Mouse (Mus musculus) megakaryocyte, embryonic 14.5 days (primary cell): ENCODE measurements around the gene Ppp2r5d.

Experiments
- FLI1 ChIP-seq: IDR thresholded peaks from 2 replicates; pipeline ENCODE4 v1.6.1; 2012; ENCODE audit warnings: low read length, inconsistent platforms, mixed read lengths
- GATA1 ChIP-seq: IDR thresholded peaks from 3 replicates; pipeline ENCODE4 v1.6.1; 2012; ENCODE audit warnings: mixed read lengths, low read length, inconsistent platforms, borderline replicate concordance

DNA sequence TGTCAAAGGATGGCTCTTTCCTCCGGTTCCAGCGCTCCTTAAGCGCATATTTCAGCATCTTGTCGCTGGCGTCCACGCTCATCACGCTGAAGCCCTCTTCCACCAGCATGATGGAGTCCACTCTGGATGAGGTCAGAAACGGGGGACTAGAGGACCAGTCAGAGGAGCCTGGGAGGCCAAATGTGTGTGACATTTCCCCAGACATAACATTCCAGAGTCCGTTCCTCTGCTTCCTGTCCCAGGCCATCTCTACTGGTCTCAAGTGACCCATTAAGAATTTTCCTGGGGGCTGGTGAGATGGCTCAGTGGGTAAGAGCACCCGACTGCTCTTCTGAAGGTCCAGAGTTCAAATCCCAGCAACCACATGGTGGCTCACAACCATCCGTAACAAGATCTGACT is 22.4 kb upstream of the Ppp2r5d start:
- TF ChIP-seq GATA1, result no peak
- TF ChIP-seq FLI1, result no peak
